Mouse (Mus musculus) lung, postnatal 0 days (tissue): ENCODE data around the gene Gbx2. TPM values are rescaled to one million over a fixed set of nuclear protein-coding genes. Genes with fewer than 3 reads are reported as not detected.

ENCODE experiments used
- ATAC-seq: fragments of 200-750 bp; cut with Nextera tagmentation; 2 replicates; pipeline ENCODE4 v1.8.0; 2017; ENCODE audit warnings: moderate library complexity
- DNase-seq: peaks from one replicate; pipeline ENCODE4 v3.0.0-alpha.2; 2016; ENCODE audit warnings: low spot score
- H3K27ac ChIP-seq: fragments of 300-500 bp; sonication (generic); 2 replicates; pipeline ENCODE4 v1.5.1; 2014; ENCODE audit warnings: antibody characterized with exemption, mild to moderate bottlenecking, low read length, mixed read lengths
- H3K27me3 ChIP-seq: fragments of 300-500 bp; sonication (generic); replicated peaks from 2 replicates; pipeline ENCODE4 v1.6.1; 2014; ENCODE audit warnings: low read length, mixed read lengths; ENCODE audit not compliant: insufficient read depth
- H3K36me3 ChIP-seq: fragments of 300-500 bp; sonication (generic); 2 replicates; pipeline ENCODE4 v1.6.1; 2014; ENCODE audit warnings: low read length, mixed read lengths; ENCODE audit not compliant: insufficient read depth
- H3K4me1 ChIP-seq: fragments of 300-500 bp; sonication (generic); 2 replicates; pipeline ENCODE4 v1.6.1; 2014; ENCODE audit warnings: antibody characterized with exemption, low read depth, low read length, mixed read lengths; ENCODE audit not compliant: insufficient read depth
- H3K4me2 ChIP-seq: fragments of 300-500 bp; sonication (generic); replicated peaks from 2 replicates; pipeline ENCODE4 v1.6.1; 2014; ENCODE audit warnings: low read depth, mild to moderate bottlenecking, low read length, moderate library complexity, mixed read lengths
- H3K4me3 ChIP-seq: fragments of 300-500 bp; sonication (generic); 2 replicates; pipeline ENCODE4 v1.5.1; 2014; ENCODE audit warnings: low read depth, low read length
- H3K9ac ChIP-seq: fragments of 300-500 bp; sonication (generic); replicated peaks from 2 replicates; pipeline ENCODE4 v1.6.1; 2014; ENCODE audit warnings: low read depth, mild to moderate bottlenecking
- H3K9me3 ChIP-seq: fragments of 300-500 bp; sonication (generic); 2 replicates; pipeline ENCODE4 v1.6.1; 2016; ENCODE audit warnings: low read length, mixed read lengths
- CTCF ChIP-seq: IDR thresholded peaks from 2 replicates; pipeline ENCODE4 v1.5.1; 2016; ENCODE audit warnings: antibody characterized with exemption, mild to moderate bottlenecking
- EP300 ChIP-seq: IDR thresholded peaks from 2 replicates; pipeline ENCODE4 v1.6.1; 2016; ENCODE audit warnings: antibody characterized with exemption, mild to moderate bottlenecking, control low read depth
- WGBS: fragments of 180-500 bp; shearing (Covaris S2); extraction: QIAGEN DNeasy Blood & Tissue Kit; methylation state at CpG from one replicate; pipeline ENCODE4 v1.1.7; 2014; 5-methylcytosine and 5-hydroxymethylcytosine counted together
- polyA plus RNA-seq: library from polyadenylated mRNA; unstranded; fragments of >200 nt; fragmentation: Nextera tagmentation; extraction: Ambion mirVana; gene quantifications from 2 replicates; pipeline ENCODE4 v1.2.1, GENCODE M21; 2015

The Gbx2 gene
- polyA plus RNA-seq, 1 experiment from 2014 or later: 0.13 TPM

- peaks cover 93% of the 10 kb centered on the region for H3K27me3 ChIP-seq
These were observed 2.3 kb downstream of the Gbx2 start for GRCm38 (mm10) chr1:89928676-89929075.

GRCm38 (mm10) chr1:89927061-89927661 is 3.8 kb downstream of the Gbx2 start:
- no peak overlapping the region for H3K27ac ChIP-seq
- peaks cover 16% of the 10 kb centered on the region; the same call in 1 of the 2 replicates for H3K4me1 ChIP-seq
- 2% methylated on average over 35 of the region's 36 CpGs for WGBS
- peaks cover 88% of the 10 kb centered on the region for H3K27me3 ChIP-seq
- H3K36me3 ChIP-seq: no peaks in the 10 kb centered on the region
- H3K9me3 ChIP-seq: no peaks in the 10 kb centered on the region
- DNase-seq (no peak), ATAC-seq (peak; percentile 41; the same call in 1 of the 2 replicates)
- H3K4me3 ChIP-seq: peak overlapping the region; percentile 34
- H3K4me2 ChIP-seq: peak overlapping the region; percentile 49
- H3K9ac ChIP-seq: no peak overlapping the region
- TF ChIP-seq CTCF (no peak), EP300 (no peak)

More at GRCm38 (mm10) chr1:89928676-89929075, 2.3 kb downstream of the Gbx2 start:
- Histone ChIP-seq H3K36me3 (no peaks in the 10 kb centered on the region), H3K4me2 (peak overlapping the region; percentile 22; the same call in 1 of the 2 replicates), H3K9me3 (no peaks in the 10 kb centered on the region), H3K4me1 (peaks cover 16% of the 10 kb centered on the region; the same call in 1 of the 2 replicates), H3K9ac (no peak overlapping the region), H3K4me3 (peak overlapping the region; percentile 25; the same call in 1 of the 2 replicates), H3K27ac (no peak overlapping the region)
- ATAC-seq (no peak), DNase-seq (no peak)
- WGBS: 10% methylated on average over 25 of the region's 25 CpGs
- TF ChIP-seq EP300 (no peak), CTCF (no peak)

- no peak overlapping the region for H3K4me3 ChIP-seq
- TF ChIP-seq EP300 (no peak), CTCF (no peak)
- H3K9me3 ChIP-seq: no peaks in the 10 kb centered on the region
- no peak overlapping the region for H3K27ac ChIP-seq
- H3K4me1 ChIP-seq: peaks cover 16% of the 10 kb centered on the region; the same call in 1 of the 2 replicates
- WGBS: 24% methylated on average over 9 of the region's 9 CpGs
- H3K9ac ChIP-seq: no peak overlapping the region
- no peaks in the 10 kb centered on the region for H3K36me3 ChIP-seq
- H3K27me3 ChIP-seq: peaks cover 88% of the 10 kb centered on the region
- H3K4me2 ChIP-seq: peak overlapping the region; percentile 49; the same call in 1 of the 2 replicates
- ATAC-seq (no peak), DNase-seq (no peak)
These were observed 4.4 kb downstream of the Gbx2 start for GRCm38 (mm10) chr1:89926583-89927060.

GRCm38 (mm10) chr1:89925501-89926190 is 5.3 kb downstream of the Gbx2 start:
- Histone ChIP-seq H3K27me3 (peaks cover 88% of the 10 kb centered on the region), H3K4me3 (no peak overlapping the region), H3K36me3 (no peaks in the 10 kb centered on the region), H3K4me2 (no peak overlapping the region), H3K4me1 (peaks cover 15% of the 10 kb centered on the region; the same call in 1 of the 2 replicates), H3K9ac (no peak overlapping the region), H3K27ac (no peak overlapping the region), H3K9me3 (no peaks in the 10 kb centered on the region)
- DNase-seq (no peak), ATAC-seq (no peak)
- no peak for TF ChIP-seq EP300
- TF ChIP-seq CTCF: no peak
- whole genome bisulfite sequencing: 43% methylated on average over 12 of the region's 12 CpGs

- Histone ChIP-seq H3K36me3 (no peaks in the 10 kb centered on the region), H3K4me2 (no peak overlapping the region), H3K9ac (no peak overlapping the region), H3K27me3 (peaks cover 79% of the 10 kb centered on the region), H3K4me1 (peaks cover 4% of the 10 kb centered on the region; the same call in 1 of the 2 replicates), H3K27ac (no peak overlapping the region), H3K4me3 (no peak overlapping the region), H3K9me3 (no peaks in the 10 kb centered on the region)
- no peak for ATAC-seq
- WGBS: 14% methylated on average over 13 of the region's 14 CpGs
- DNase-seq: no peak
- no peak for TF ChIP-seq CTCF
- no peak for TF ChIP-seq EP300
These were observed 7.3 kb downstream of the Gbx2 start for GRCm38 (mm10) chr1:89923642-89924020.

- no peak for ATAC-seq
- peaks cover 4% of the 10 kb centered on the region; the same call in 1 of the 2 replicates for H3K4me1 ChIP-seq
- H3K27ac ChIP-seq: no peak overlapping the region
- H3K36me3 ChIP-seq: no peaks in the 10 kb centered on the region
- no peak overlapping the region for H3K4me3 ChIP-seq
- no peak overlapping the region for H3K9ac ChIP-seq
- H3K4me2 ChIP-seq: no peak overlapping the region
- no peaks in the 10 kb centered on the region for H3K9me3 ChIP-seq
- TF ChIP-seq CTCF (no peak), EP300 (no peak)
- 2% methylated on average over 38 of the region's 41 CpGs for WGBS
- DNase-seq: no peak
- peaks cover 79% of the 10 kb centered on the region for H3K27me3 ChIP-seq
These were observed 7.9 kb downstream of the Gbx2 start for GRCm38 (mm10) chr1:89922883-89923641.
